Mouse (Mus musculus) stomach, postnatal 0 days (tissue): ENCODE results near the gene Lama5.

ENCODE experiments used
- CTCF ChIP-seq: IDR thresholded peaks from 2 replicates; pipeline ENCODE4 v1.5.1; 2016; ENCODE audit warnings: antibody characterized with exemption, low read depth, mild to moderate bottlenecking, moderate library complexity
- EP300 ChIP-seq: optimal IDR thresholded peaks from 2 replicates; pipeline ENCODE3; 2016; ENCODE audit warnings: antibody characterized with exemption

DNA sequence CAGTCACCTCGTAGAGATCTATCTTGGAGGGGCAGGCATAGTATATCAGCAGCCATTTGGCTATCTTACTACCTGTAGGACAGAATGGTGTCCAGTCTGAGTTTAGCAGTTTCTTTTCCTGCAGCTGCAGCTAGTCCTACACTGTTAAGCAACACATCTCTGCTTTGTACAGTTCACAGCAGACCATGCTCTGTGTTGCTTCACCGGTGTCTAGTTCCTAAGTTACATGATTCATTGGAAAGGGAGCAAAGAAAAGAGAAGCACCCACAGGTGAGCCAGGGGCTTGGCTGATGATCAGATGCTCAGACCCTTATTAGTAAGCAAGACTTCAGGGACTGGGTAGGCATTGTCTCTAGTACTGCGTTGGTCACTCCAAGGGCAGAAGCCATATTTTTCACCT lies 91.7 kb downstream of the Lama5 start:
- TF ChIP-seq CTCF (no peak), EP300 (no peak)
